Mouse (Mus musculus) embryonic facial prominence, embryonic 11.5 days (tissue): ENCODE data around the gene Hamp. TPM values are rescaled to one million over a fixed set of nuclear protein-coding genes. Genes with fewer than 3 reads are reported as not detected.
"Not testable (repeated sequence)": the region's sequence is repeated elsewhere in the genome, so short reads cannot be mapped to it uniquely, and the experiment has no call there.

ENCODE experiments used
- ATAC-seq: fragments of 200-750 bp; cut with Nextera tagmentation; replicated peaks from 2 replicates; pipeline ENCODE4 v1.8.0; 2017; ENCODE audit warnings: low read depth; ENCODE audit not compliant: insufficient number of reproducible peaks, low FRiP score, low TSS enrichment
- DNase-seq: peaks from one replicate; pipeline ENCODE4 v3.0.0-alpha.2; 2015; ENCODE audit warnings: low spot score
- H3K27ac ChIP-seq: fragments of 300-500 bp; sonication (generic); replicated peaks from 2 replicates; pipeline ENCODE4 v1.5.1; 2014; ENCODE audit warnings: mild to moderate bottlenecking, low read depth, low read length, control low read depth
- H3K27me3 ChIP-seq: fragments of 300-500 bp; sonication (generic); 2 replicates; pipeline ENCODE4 v1.6.1; 2014; ENCODE audit warnings: mild to moderate bottlenecking, low read length, moderate library complexity, mixed read lengths; ENCODE audit not compliant: control insufficient read depth, insufficient read depth
- H3K36me3 ChIP-seq: fragments of 300-500 bp; sonication (generic); replicated peaks from 2 replicates; pipeline ENCODE4 v1.6.1; 2014; ENCODE audit warnings: low read depth, mild to moderate bottlenecking, low read length, moderate library complexity, mixed read lengths; ENCODE audit not compliant: control insufficient read depth, insufficient read depth
- H3K4me1 ChIP-seq: fragments of 300-500 bp; sonication (generic); 2 replicates; pipeline ENCODE4 v1.6.1; 2014; ENCODE audit warnings: low read length, mixed read lengths; ENCODE audit not compliant: control insufficient read depth, insufficient read depth
- H3K4me2 ChIP-seq: fragments of 300-500 bp; sonication (generic); 2 replicates; pipeline ENCODE4 v1.6.1; 2014; ENCODE audit warnings: low read depth, mild to moderate bottlenecking, control low read depth, low read length, moderate library complexity
- H3K4me3 ChIP-seq: fragments of 300-500 bp; sonication (generic); 2 replicates; pipeline ENCODE4 v1.5.1; 2014; ENCODE audit warnings: low read depth, low read length, control low read depth
- H3K9ac ChIP-seq: fragments of 300-500 bp; sonication (generic); replicated peaks from 2 replicates; pipeline ENCODE4 v1.6.1; 2014; ENCODE audit warnings: mild to moderate bottlenecking, control low read depth, low read length
- H3K9me3 ChIP-seq: fragments of 300-500 bp; sonication (generic); replicated peaks from 2 replicates; pipeline ENCODE4 v1.6.1; 2016; ENCODE audit warnings: mild to moderate bottlenecking, low read length, inconsistent platforms, mixed read lengths; ENCODE audit not compliant: control insufficient read depth
- WGBS: fragments of 180-500 bp; shearing (Covaris S2); extraction: QIAGEN DNeasy Blood & Tissue Kit; methylation state at CpG from one replicate; pipeline ENCODE4 v1.1.7; 2014; 5-methylcytosine and 5-hydroxymethylcytosine counted together
- polyA plus RNA-seq: library from polyadenylated mRNA; unstranded; fragments of >200 nt; fragmentation: Nextera tagmentation; extraction: Ambion mirVana; gene quantifications from 2 replicates; pipeline ENCODE4 v1.2.1, GENCODE M21; 2014

Gene Hamp
- polyA plus RNA-seq, 1 experiment from 2014 or later, result not detected

DNA sequence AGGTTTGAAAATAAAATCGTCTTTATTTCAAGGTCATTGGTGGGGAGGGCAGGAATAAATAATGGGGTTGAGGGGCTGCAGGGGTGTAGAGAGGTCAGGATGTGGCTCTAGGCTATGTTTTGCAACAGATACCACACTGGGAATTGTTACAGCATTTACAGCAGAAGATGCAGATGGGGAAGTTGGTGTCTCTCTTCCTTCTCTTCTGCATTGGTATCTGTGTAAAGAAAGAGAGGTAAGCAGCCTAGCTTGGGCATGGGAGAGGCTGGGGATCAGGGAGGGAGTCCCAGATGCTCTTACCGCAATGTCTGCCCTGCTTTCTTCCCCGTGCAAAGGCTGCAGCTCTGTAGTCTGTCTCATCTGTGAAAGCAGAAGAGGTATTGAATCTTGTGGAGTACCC is 1.5 kb downstream of the Hamp start:
- WGBS, result 44% methylated on average over 3 of the region's 3 CpGs
- not testable (repeated sequence) for H3K4me3 ChIP-seq

DNA sequence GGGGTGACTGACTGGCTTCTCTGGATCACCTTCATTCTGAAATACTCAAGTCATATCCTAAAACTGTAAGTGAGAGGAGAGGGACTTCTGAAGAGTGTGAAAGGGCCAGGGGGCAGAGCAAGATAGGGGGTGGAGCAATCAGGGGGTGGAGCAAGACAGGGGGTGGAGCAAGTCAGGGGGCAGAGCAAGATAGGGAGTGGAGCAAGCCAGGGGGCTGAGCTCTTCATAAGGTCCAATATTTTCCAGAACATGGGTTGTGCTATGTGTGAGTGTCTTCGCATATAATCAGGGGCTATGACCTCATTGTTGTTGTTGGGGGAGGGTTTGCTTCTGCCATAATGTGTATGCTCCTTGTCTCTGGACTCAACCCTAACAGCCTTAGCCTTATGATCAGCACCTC is 3.8 kb downstream of the Hamp start:
- WGBS, result 70% methylated on average over 1 of the region's 1 CpGs
- H3K27me3 ChIP-seq, ATAC-seq, H3K9me3 ChIP-seq, H3K4me2 ChIP-seq, H3K36me3 ChIP-seq, H3K4me1 ChIP-seq, H3K9ac ChIP-seq, H3K27ac ChIP-seq, H3K4me3 ChIP-seq, DNase-seq: not testable (repeated sequence)

More for the DNA sequence above, 1.5 kb downstream of the Hamp start:
- not testable (repeated sequence) for H3K4me1 ChIP-seq, ATAC-seq, H3K36me3 ChIP-seq, H3K27ac ChIP-seq, H3K9me3 ChIP-seq, DNase-seq, H3K9ac ChIP-seq, H3K27me3 ChIP-seq, H3K4me2 ChIP-seq

DNA sequence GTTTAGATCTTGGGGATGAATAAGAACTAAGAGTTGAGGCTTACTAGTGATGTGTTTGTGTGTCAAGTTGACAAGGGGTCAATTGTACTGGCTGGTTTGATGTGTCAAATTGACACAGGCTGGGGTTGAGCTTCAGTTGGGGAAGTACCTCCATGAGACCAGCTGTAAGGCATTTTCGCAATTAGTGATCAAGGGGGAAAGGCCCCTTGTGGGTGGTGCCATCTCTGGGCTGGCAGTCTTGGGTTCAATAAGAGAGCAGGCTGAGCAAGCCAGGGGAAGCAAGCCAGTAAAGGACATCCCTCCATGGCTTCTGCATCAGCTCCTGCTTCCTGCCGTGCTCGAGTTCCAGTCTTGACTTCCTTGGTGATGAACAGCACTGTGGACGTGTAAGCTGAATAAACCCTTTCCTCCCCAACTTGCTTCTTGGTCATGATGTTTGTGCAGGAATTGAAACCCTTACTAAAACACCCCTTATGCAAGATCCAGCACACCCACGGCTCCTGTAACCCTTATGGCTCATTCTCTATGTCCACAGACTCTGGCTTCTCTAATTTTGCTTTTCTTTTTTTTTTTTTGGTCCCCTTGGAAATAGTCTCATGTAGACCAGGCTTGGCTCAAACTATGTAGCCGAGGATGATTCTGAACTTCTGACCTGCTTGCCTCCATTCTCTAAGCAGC is 8.3 kb downstream of the Hamp start:
- H3K27me3 ChIP-seq, ATAC-seq, H3K9me3 ChIP-seq, H3K4me3 ChIP-seq, H3K9ac ChIP-seq, H3K4me2 ChIP-seq, H3K36me3 ChIP-seq, H3K4me1 ChIP-seq, DNase-seq, H3K27ac ChIP-seq: not testable (repeated sequence)
- 71% methylated on average over 6 of the region's 6 CpGs for WGBS

DNA sequence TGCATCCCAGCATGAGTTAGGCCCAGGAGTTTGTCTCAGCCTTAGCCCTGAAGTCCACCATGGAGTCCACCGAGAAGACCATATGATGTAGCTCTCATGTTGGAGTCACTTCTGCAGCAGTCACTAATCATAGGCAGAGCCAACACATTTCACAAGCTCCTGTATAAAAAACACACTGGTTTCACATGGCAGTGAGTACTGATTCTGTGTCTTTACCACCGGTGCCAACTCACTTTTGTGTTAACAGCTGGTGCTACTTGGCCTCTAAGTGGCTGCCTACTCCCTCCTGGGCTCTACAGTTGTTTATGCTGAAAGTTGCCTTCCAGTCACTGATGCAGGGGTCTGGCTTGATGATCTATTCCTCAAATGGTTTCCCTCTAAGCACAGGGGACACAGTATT is 19.3 kb downstream of the Hamp start, which contains the start of gene Hamp2:
Hamp2 (minus strand) TSS at position 101 of the 400 bp plus-strand sequence.
- H3K36me3 ChIP-seq, H3K9me3 ChIP-seq, H3K9ac ChIP-seq, ATAC-seq, H3K4me1 ChIP-seq, H3K27me3 ChIP-seq, H3K27ac ChIP-seq, H3K4me3 ChIP-seq, H3K4me2 ChIP-seq, DNase-seq: not testable (repeated sequence)
- 82% methylated on average over 2 of the region's 2 CpGs for WGBS

DNA sequence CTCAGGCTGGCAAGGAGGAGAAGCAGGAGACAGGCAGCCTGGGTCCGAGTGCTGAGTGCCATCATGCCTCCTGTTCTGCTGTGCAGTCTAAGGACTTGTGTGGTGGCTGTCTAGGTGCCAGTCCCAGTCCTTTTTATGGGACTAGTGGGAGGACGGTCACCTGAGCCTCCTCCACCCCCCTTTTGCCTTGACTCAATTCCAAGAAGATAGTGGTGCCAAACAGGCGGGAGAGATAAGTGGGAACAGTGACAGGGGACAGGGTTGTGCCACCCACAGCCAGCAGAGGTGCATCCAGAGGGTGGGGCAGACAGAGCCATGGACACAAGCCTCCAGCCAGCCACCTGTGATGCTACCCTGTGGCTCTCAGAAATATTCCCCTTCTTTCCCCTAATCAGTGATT is 19.8 kb downstream of the Hamp start:
- Histone ChIP-seq H3K4me3 (no peak overlapping the region), H3K9ac (no peak overlapping the region), H3K27me3 (no peaks in the 10 kb centered on the region), H3K4me1 (no peaks in the 10 kb centered on the region), H3K4me2 (no peak overlapping the region), H3K27ac (no peak overlapping the region), H3K9me3 (no peaks in the 10 kb centered on the region), H3K36me3 (no peaks in the 10 kb centered on the region)
- no peak for ATAC-seq
- 63% methylated on average over 3 of the region's 3 CpGs for WGBS
- DNase-seq, result no peak

DNA sequence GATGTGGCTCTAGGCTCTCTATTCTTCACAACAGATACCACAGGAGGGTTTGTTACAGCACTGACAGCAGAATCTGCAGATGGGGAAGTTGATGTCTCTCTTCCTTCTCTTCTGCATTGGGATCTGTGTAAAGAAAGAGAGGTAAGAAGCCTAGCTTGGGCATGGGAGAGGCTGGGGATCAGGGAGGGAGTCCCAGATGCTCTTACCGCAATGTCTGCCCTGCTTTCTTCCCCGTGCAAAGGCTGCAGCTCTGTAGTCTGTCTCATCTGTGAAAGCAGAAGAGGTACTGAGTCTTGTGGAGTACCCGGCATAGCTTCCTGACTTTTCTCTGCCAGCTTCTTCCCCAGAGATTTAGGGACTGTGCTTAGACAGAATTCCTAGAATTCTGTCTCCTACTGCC is 21.3 kb downstream of the Hamp start:
- H3K9me3 ChIP-seq, H3K4me1 ChIP-seq, H3K36me3 ChIP-seq, DNase-seq, ATAC-seq, H3K9ac ChIP-seq, H3K27me3 ChIP-seq, H3K4me2 ChIP-seq, H3K27ac ChIP-seq, H3K4me3 ChIP-seq: not testable (repeated sequence)
- WGBS, result 40% methylated on average over 3 of the region's 3 CpGs

DNA sequence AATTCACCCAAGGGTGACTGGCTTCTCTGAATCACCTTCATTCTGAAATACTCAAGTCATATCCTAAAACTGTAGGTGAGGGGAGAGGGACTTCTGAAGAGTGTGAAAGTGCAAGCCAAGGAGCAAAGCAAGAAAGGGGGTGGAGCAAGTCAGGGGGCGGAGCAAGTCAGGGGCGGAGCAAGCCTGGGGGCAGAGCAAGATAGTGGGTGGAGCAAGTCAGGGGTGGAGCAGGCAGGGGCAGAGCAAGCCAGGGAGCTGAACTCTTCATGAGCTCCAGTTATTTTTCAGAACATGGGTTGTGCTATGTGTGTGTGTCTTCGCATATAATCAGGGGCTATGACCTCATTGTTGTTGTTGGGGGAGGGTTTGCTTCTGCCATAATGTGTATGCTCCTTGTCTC is 23.6 kb downstream of the Hamp start:
- ATAC-seq, result no peak
- Histone ChIP-seq H3K4me2 (no peak overlapping the region), H3K4me3 (no peak overlapping the region), H3K9ac (no peak overlapping the region), H3K4me1 (no peaks in the 10 kb centered on the region), H3K9me3 (no peaks in the 10 kb centered on the region), H3K27me3 (no peaks in the 10 kb centered on the region), H3K36me3 (no peaks in the 10 kb centered on the region), H3K27ac (no peak overlapping the region)
- WGBS, result 73% methylated on average over 3 of the region's 3 CpGs
- DNase-seq, result no peak

DNA sequence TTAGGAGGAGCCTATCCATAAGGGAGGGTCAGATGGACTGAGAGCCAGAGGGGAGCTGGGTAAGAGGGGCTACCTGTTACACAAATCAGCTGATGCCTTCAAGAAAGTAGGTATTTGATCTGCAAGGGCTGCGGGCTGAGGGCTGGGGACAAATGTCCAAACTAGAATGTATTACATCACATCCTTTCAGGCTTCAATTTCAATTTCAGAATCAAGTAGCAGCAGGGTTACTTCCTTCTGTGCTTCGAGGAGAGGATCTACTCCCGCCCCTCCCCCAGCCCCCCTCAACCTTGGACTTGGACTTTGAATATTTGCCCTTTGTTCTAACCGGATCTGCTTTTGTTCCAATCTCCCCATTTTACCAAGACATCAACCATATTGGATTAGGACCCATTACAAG is 26.6 kb downstream of the Hamp start:
- Histone ChIP-seq H3K27ac (no peak overlapping the region), H3K4me1 (no peaks in the 10 kb centered on the region), H3K9me3 (no peaks in the 10 kb centered on the region), H3K27me3 (no peaks in the 10 kb centered on the region), H3K36me3 (no peaks in the 10 kb centered on the region), H3K4me3 (no peak overlapping the region), H3K4me2 (no peak overlapping the region), H3K9ac (no peak overlapping the region)
- ATAC-seq (no peak), DNase-seq (no peak)
- 57% methylated on average over 4 of the region's 4 CpGs for WGBS
